Mouse (Mus musculus): ENCODE data around the gene Tnfrsf9.

- TF ChIP-seq CTCF (IDR thresholded peaks at IDR 0.05) (no peak), EP300 (IDR thresholded peaks at IDR 0.05) (no peak)
Measured at GRCm38 (mm10) chr4:150924308-150924707, 9.9 kb downstream of the Tnfrsf9 start.
